Mouse (Mus musculus) midbrain, embryonic 13.5 days (tissue): ENCODE data around the gene Tmtc2. TPM values are rescaled to one million over a fixed set of nuclear protein-coding genes. Genes with fewer than 3 reads are reported as not detected.

Source experiments
- ATAC-seq: fragments of 200-750 bp; cut with Nextera tagmentation; 2 replicates; pipeline ENCODE4 v1.8.0; 2017; ENCODE audit warnings: mild to moderate bottlenecking, moderate TSS enrichment, moderate library complexity
- H3K27ac ChIP-seq: fragments of 300-500 bp; sonication (generic); 2 replicates; pipeline ENCODE4 v1.5.1; 2015; ENCODE audit warnings: inconsistent platforms, mild to moderate bottlenecking, moderate library complexity
- H3K27me3 ChIP-seq: fragments of 300-500 bp; sonication (generic); 2 replicates; pipeline ENCODE4 v1.6.1; 2015; ENCODE audit warnings: mild to moderate bottlenecking, inconsistent platforms
- H3K36me3 ChIP-seq: fragments of 300-500 bp; sonication (generic); 2 replicates; pipeline ENCODE4 v1.6.1; 2015; ENCODE audit warnings: mild to moderate bottlenecking, inconsistent platforms
- H3K4me1 ChIP-seq: fragments of 300-500 bp; sonication (generic); replicated peaks from 2 replicates; pipeline ENCODE4 v1.6.1; 2015; ENCODE audit warnings: inconsistent platforms
- H3K4me2 ChIP-seq: fragments of 300-500 bp; sonication (generic); replicated peaks from 2 replicates; pipeline ENCODE4 v1.6.1; 2015; ENCODE audit warnings: moderate library complexity, mild to moderate bottlenecking, inconsistent platforms
- H3K4me3 ChIP-seq: fragments of 300-500 bp; sonication (generic); replicated peaks from 2 replicates; pipeline ENCODE4 v1.5.1; 2015; ENCODE audit warnings: mild to moderate bottlenecking, inconsistent platforms
- H3K9ac ChIP-seq: fragments of 300-500 bp; sonication (generic); replicated peaks from 2 replicates; pipeline ENCODE4 v1.6.1; 2015; ENCODE audit warnings: mild to moderate bottlenecking, inconsistent platforms
- H3K9me3 ChIP-seq: fragments of 300-500 bp; sonication (generic); 2 replicates; pipeline ENCODE4 v1.6.1; 2016; ENCODE audit warnings: mild to moderate bottlenecking, inconsistent platforms
- WGBS: fragments of 180-500 bp; shearing (Covaris S2); methylation state at CpG from one replicate; pipeline ENCODE4 v1.1.7; 2015; 5-methylcytosine and 5-hydroxymethylcytosine counted together
- polyA plus RNA-seq: library from polyadenylated mRNA; unstranded; fragments of >200 nt; fragmentation: Nextera tagmentation; extraction: Ambion mirVana; gene quantifications from 2 replicates; pipeline ENCODE4 v1.2.1, GENCODE M21; 2015

Gene Tmtc2
- polyA plus RNA-seq, 1 experiment from 2014 or later, result 8.3 TPM

GRCm38 (mm10) chr10:105428080-105428479 is 146.2 kb downstream of the Tmtc2 start:
- ATAC-seq, result no peak
- 76% methylated on average over 5 of the region's 5 CpGs for WGBS

GRCm38 (mm10) chr10:105427625-105428024 is 146.6 kb downstream of the Tmtc2 start:
- no peak for ATAC-seq
- no peaks in the 10 kb centered on the region for H3K36me3 ChIP-seq
- no peak overlapping the region for H3K4me3 ChIP-seq
- 89% methylated on average over 7 of the region's 7 CpGs for WGBS
- H3K27ac ChIP-seq, result no peak overlapping the region
- H3K4me1 ChIP-seq, result no peaks in the 10 kb centered on the region
- no peaks in the 10 kb centered on the region for H3K27me3 ChIP-seq
- no peaks in the 10 kb centered on the region for H3K9me3 ChIP-seq
- H3K4me2 ChIP-seq, result no peak overlapping the region
- no peak overlapping the region for H3K9ac ChIP-seq

More at GRCm38 (mm10) chr10:105428080-105428479, 146.2 kb downstream of the Tmtc2 start:
- H3K9ac ChIP-seq, result no peak overlapping the region
- no peaks in the 10 kb centered on the region for H3K36me3 ChIP-seq
- H3K4me2 ChIP-seq, result no peak overlapping the region
- H3K9me3 ChIP-seq, result no peaks in the 10 kb centered on the region
- no peaks in the 10 kb centered on the region for H3K27me3 ChIP-seq
- no peaks in the 10 kb centered on the region for H3K4me1 ChIP-seq
- no peak overlapping the region for H3K4me3 ChIP-seq
- no peak overlapping the region for H3K27ac ChIP-seq

GRCm38 (mm10) chr10:105425052-105425451 is 149.2 kb downstream of the Tmtc2 start:
- WGBS, result 91% methylated on average over 1 of the region's 1 CpGs
- Histone ChIP-seq H3K9me3 (no peaks in the 10 kb centered on the region), H3K27ac (no peak overlapping the region), H3K4me2 (no peak overlapping the region), H3K27me3 (no peaks in the 10 kb centered on the region), H3K4me1 (no peaks in the 10 kb centered on the region), H3K9ac (no peak overlapping the region), H3K36me3 (no peaks in the 10 kb centered on the region), H3K4me3 (no peak overlapping the region)
- ATAC-seq, result no peak

GRCm38 (mm10) chr10:105423187-105423586 is 151.1 kb downstream of the Tmtc2 start:
- Histone ChIP-seq H3K36me3 (no peaks in the 10 kb centered on the region), H3K9ac (no peak overlapping the region), H3K4me3 (no peak overlapping the region), H3K4me1 (no peaks in the 10 kb centered on the region), H3K27ac (no peak overlapping the region), H3K27me3 (no peaks in the 10 kb centered on the region), H3K9me3 (no peaks in the 10 kb centered on the region), H3K4me2 (no peak overlapping the region)
- ATAC-seq, result no peak
- WGBS, result 61% methylated on average over 3 of the region's 3 CpGs

- H3K36me3 ChIP-seq, result peaks cover 5% of the 10 kb centered on the region; the same call in 1 of the 2 replicates
- no peaks in the 10 kb centered on the region for H3K9me3 ChIP-seq
- WGBS, result 81% methylated on average over 15 of the region's 15 CpGs
- H3K4me2 ChIP-seq, result no peak overlapping the region
- H3K27me3 ChIP-seq, result no peaks in the 10 kb centered on the region
- no peak overlapping the region for H3K4me3 ChIP-seq
- no peak overlapping the region for H3K9ac ChIP-seq
- no peaks in the 10 kb centered on the region; the same call in 1 of the 2 replicates for H3K4me1 ChIP-seq
- peak; percentile 43; the same call in 1 of the 2 replicates for ATAC-seq
- H3K27ac ChIP-seq, result 0 out of 2 replicates have a peak overlapping the region, but pooled peaks have one; percentile 9
Observed at GRCm38 (mm10) chr10:105417845-105418383, 156.3 kb downstream of the Tmtc2 start.

- no peak for ATAC-seq
- 82% methylated on average over 4 of the region's 4 CpGs for WGBS
- no peak overlapping the region for H3K9ac ChIP-seq
Observed at GRCm38 (mm10) chr10:105416601-105417000, 157.7 kb downstream of the Tmtc2 start.

GRCm38 (mm10) chr10:105405856-105406527 is 168.3 kb downstream of the Tmtc2 start:
- 96% methylated on average over 4 of the region's 4 CpGs for WGBS
- H3K27me3 ChIP-seq, result no peaks in the 10 kb centered on the region
- H3K4me1 ChIP-seq, result peaks cover 16% of the 10 kb centered on the region
- H3K4me2 ChIP-seq, result no peak overlapping the region
- H3K27ac ChIP-seq, result no peak overlapping the region
- no peaks in the 10 kb centered on the region for H3K9me3 ChIP-seq
- no peak for ATAC-seq
- H3K36me3 ChIP-seq, result no peaks in the 10 kb centered on the region
- H3K4me3 ChIP-seq, result no peak overlapping the region
- no peak overlapping the region for H3K9ac ChIP-seq

More at GRCm38 (mm10) chr10:105416601-105417000, 157.7 kb downstream of the Tmtc2 start:
- Histone ChIP-seq H3K36me3 (peaks cover 5% of the 10 kb centered on the region; the same call in 1 of the 2 replicates), H3K27me3 (no peaks in the 10 kb centered on the region), H3K4me1 (no peaks in the 10 kb centered on the region; the same call in 1 of the 2 replicates), H3K4me3 (no peak overlapping the region), H3K27ac (no peak overlapping the region), H3K4me2 (no peak overlapping the region), H3K9me3 (no peaks in the 10 kb centered on the region)

GRCm38 (mm10) chr10:105403931-105404330 is 170.3 kb downstream of the Tmtc2 start:
- Histone ChIP-seq H3K4me2 (no peak overlapping the region), H3K9me3 (no peaks in the 10 kb centered on the region), H3K27me3 (no peaks in the 10 kb centered on the region), H3K4me1 (peaks cover 16% of the 10 kb centered on the region), H3K4me3 (no peak overlapping the region), H3K27ac (no peak overlapping the region), H3K9ac (no peak overlapping the region), H3K36me3 (no peaks in the 10 kb centered on the region)
- ATAC-seq, result no peak
- WGBS, result 83% methylated on average over 3 of the region's 3 CpGs

GRCm38 (mm10) chr10:105402481-105402779 is 171.8 kb downstream of the Tmtc2 start:
- Histone ChIP-seq H3K9me3 (no peaks in the 10 kb centered on the region), H3K27me3 (no peaks in the 10 kb centered on the region), H3K9ac (no peak overlapping the region), H3K27ac (peak overlapping the region; percentile 44; the same call in 1 of the 2 replicates), H3K36me3 (no peaks in the 10 kb centered on the region), H3K4me1 (peaks cover 16% of the 10 kb centered on the region), H3K4me2 (peak overlapping the region; percentile 32), H3K4me3 (peak overlapping the region; percentile 5; the same call in 1 of the 2 replicates)
- peak; percentile 88 for ATAC-seq
- WGBS, result 25% methylated on average over 5 of the region's 5 CpGs

- 62% methylated on average over 11 of the region's 11 CpGs for WGBS
- no peaks in the 10 kb centered on the region for H3K27me3 ChIP-seq
- peak; percentile 70 for ATAC-seq
Observed at GRCm38 (mm10) chr10:105401754-105402480, 172.3 kb downstream of the Tmtc2 start.

GRCm38 (mm10) chr10:105399316-105399715 is 174.9 kb downstream of the Tmtc2 start:
- Histone ChIP-seq H3K4me3 (no peak overlapping the region), H3K9me3 (0 out of 2 replicates have a peak, but pooled peaks cover 2% of the 10 kb centered on the region), H3K27ac (no peak overlapping the region), H3K4me1 (peaks cover 16% of the 10 kb centered on the region), H3K36me3 (no peaks in the 10 kb centered on the region), H3K9ac (no peak overlapping the region), H3K4me2 (no peak overlapping the region), H3K27me3 (no peaks in the 10 kb centered on the region)
- WGBS, result 52% methylated on average over 5 of the region's 5 CpGs
- no peak for ATAC-seq

More at GRCm38 (mm10) chr10:105401754-105402480, 172.3 kb downstream of the Tmtc2 start:
- Histone ChIP-seq H3K4me1 (peaks cover 16% of the 10 kb centered on the region), H3K36me3 (no peaks in the 10 kb centered on the region), H3K4me2 (peak overlapping the region; percentile 32), H3K4me3 (peak overlapping the region; percentile 5; the same call in 1 of the 2 replicates), H3K9me3 (no peaks in the 10 kb centered on the region), H3K27ac (peak overlapping the region; percentile 44; the same call in 1 of the 2 replicates), H3K9ac (no peak overlapping the region)

GRCm38 (mm10) chr10:105384065-105384464 is 190.2 kb downstream of the Tmtc2 start:
- no peak overlapping the region for H3K4me2 ChIP-seq
- 70% methylated on average over 4 of the region's 4 CpGs for WGBS
- no peak overlapping the region for H3K9ac ChIP-seq
- no peak overlapping the region for H3K4me3 ChIP-seq
- H3K27me3 ChIP-seq, result 0 out of 2 replicates have a peak, but pooled peaks cover 2% of the 10 kb centered on the region
- no peak for ATAC-seq
- no peak overlapping the region for H3K27ac ChIP-seq
- H3K36me3 ChIP-seq, result no peaks in the 10 kb centered on the region
- no peaks in the 10 kb centered on the region for H3K9me3 ChIP-seq
- H3K4me1 ChIP-seq, result peaks cover 10% of the 10 kb centered on the region
